In genomic region chr1:180194781-180195471, GRCm38 (mm10) we compare ENCODE assay signal across 8 mouse cellular contexts. TPM values are rescaled to one million over a fixed set of nuclear protein-coding genes. Genes with fewer than 3 reads are reported as not detected.
DNase-seq lines count a peak whose midpoint lies in the region; ATAC-seq and TF ChIP-seq lines count a peak whose summit lies in the region.

No protein-coding gene starts in this region.

- H3K9me3 ChIP-seq in MEL (replicated peaks; ENCODE audit: insufficient read depth, low read length) = no peaks in the 10 kb centered on the region
- H3K9me3 ChIP-seq in forebrain, embryonic 13.5 days (replicated peaks) = no peaks in the 10 kb centered on the region

- H3K79me2 ChIP-seq in MEL (ENCODE audit: control insufficient read depth, insufficient read depth, low read length, poor library complexity) = no peaks in the 10 kb centered on the region

- peak overlapping the region; percentile 54 for H3K9ac ChIP-seq in MEL (ENCODE audit: control insufficient read depth, low read depth, low read length, poor library complexity, severe bottlenecking)
- peak overlapping the region; percentile 35 for H3K9ac ChIP-seq in forebrain, embryonic 13.5 days

- H3K27ac ChIP-seq in MEL (ENCODE audit: control insufficient read depth, low read depth, low read length) = no peak overlapping the region
- H3K27ac ChIP-seq in forebrain, embryonic 13.5 days = no peak overlapping the region

- TF ChIP-seq POLR2A in MEL (IDR thresholded peaks at IDR 0.05; ENCODE audit: control insufficient read depth in 1 of 2, insufficient read depth in 1 of 2, low read depth in 1 of 2, low read length in 2 of 2, poor library complexity in 1 of 2) = no peak

- 30% methylated on average over 9 of the region's 9 CpGs for WGBS in forebrain, embryonic 13.5 days

- H3K27me3 ChIP-seq in MEL (ENCODE audit: control insufficient read depth in 1 of 2, insufficient read depth in 2 of 2, low read length in 2 of 2) = peaks cover 3 to 7% of the 10 kb centered on the region in 2 experiments; a peak in 3 of 4 replicates
- H3K27me3 ChIP-seq in forebrain, embryonic 13.5 days = peaks cover 21% of the 10 kb centered on the region

- H3K4me2 ChIP-seq in forebrain, embryonic 13.5 days = peak overlapping the region; percentile 81

- TF ChIP-seq RAD21 in MEL (IDR thresholded peaks at IDR 0.05; ENCODE audit: low read depth, low read length) = no peak

- H3K4me1 ChIP-seq in MEL (ENCODE audit: control insufficient read depth in 1 of 2, insufficient read depth in 2 of 2, low read length in 2 of 2) = 0 out of 4 replicates have a peak, but pooled peaks cover 0 to 5% of the 10 kb centered on the region in 2 experiments
- H3K4me1 ChIP-seq in forebrain, embryonic 13.5 days = peaks cover 12% of the 10 kb centered on the region

- intact Hi-C loops in heart, postnatal 36 days (cut with DNase I) = no loop called here

- TF ChIP-seq EP300 in MEL (IDR thresholded peaks at IDR 0.05; ENCODE audit: low read depth in 1 of 2, low read length in 2 of 2) = no peak

- H3K36me3 ChIP-seq in MEL (ENCODE audit: control insufficient read depth in 1 of 2, insufficient read depth in 2 of 2, low read length in 2 of 2) = peaks cover 0 to 6% of the 10 kb centered on the region in 2 experiments; a peak in 1 of 4 replicates
- no peaks in the 10 kb centered on the region for H3K36me3 ChIP-seq in forebrain, embryonic 13.5 days (ENCODE audit: poor library complexity, severe bottlenecking)

- H3K4me3 ChIP-seq in MEL (ENCODE audit: control insufficient read depth in 1 of 2, insufficient read depth in 1 of 2, low read depth in 2 of 2, low read length in 2 of 2) = peak overlapping the region; percentile 67 to 75
- peak overlapping the region; percentile 52 for H3K4me3 ChIP-seq in forebrain, embryonic 13.5 days

- no peak for ATAC-seq in forebrain, embryonic 13.5 days
- ATAC-seq in megakaryocyte, adult 5-6 weeks (ENCODE audit: poor library complexity, severe bottlenecking) = peak; percentile 8; the same call in 1 of the 2 replicates

- DNase-seq in MEL (ENCODE audit: low read depth, low spot score) = peak; percentile 72
- peak; percentile 67 to 73 for DNase-seq in adrenal gland, postnatal 36 days
- DNase-seq in heart, postnatal 36 days = peak; percentile 58 to 73
- peak; percentile 22 for DNase-seq in layer of hippocampus, adult 9-11 months
- DNase-seq in retina, postnatal 1 day = peak; percentile 56
- DNase-seq in urinary bladder, postnatal 10 days (ENCODE audit: low spot score) = no peak

- no peak for TF ChIP-seq CTCF in MEL (IDR thresholded peaks at IDR 0.05 in 2 of 3, conservative IDR thresholded peaks at IDR 0.05 in 1 of 3; ENCODE audit: control insufficient read depth in 1 of 3, insufficient read depth in 1 of 3, low read depth in 2 of 3, low read length in 3 of 3, poor library complexity in 1 of 3, severe bottlenecking in 1 of 3)

TF ChIP-seq in MEL, 35 proteins besides CTCF, POLR2A, EP300 and RAD21:
- no peak for TF ChIP-seq BHLHE40 (IDR thresholded peaks at IDR 0.05; ENCODE audit: borderline replicate concordance, low read depth, low read length)
- TF ChIP-seq E2F4 (IDR thresholded peaks at IDR 0.05; ENCODE audit: borderline replicate concordance, low read depth, low read length) = no peak

RNA-seq across cellular contexts. Expression of gene Coq8a, which starts 4.5 kb away (rescaled TPM):
- total RNA-seq in MEL (2012; rRNA removed) = 0.95 and 1.5 TPM in 2 replicates
- 1 to 10 TPM in 1 of 2 experiments, not detected in 1; 2.1 TPM for polyA plus RNA-seq in MEL (2012; ENCODE audit: insufficient read depth in 1 of 2, insufficient read length in 2 of 2, low read depth in 1 of 2, low replicate concordance in 2 of 2, missing spikeins in 1 of 2)
- 100 to 1,000 TPM; 284 to 434 TPM for total RNA-seq in adrenal gland, postnatal 36 days (2021)
- 1.5 and 1.6 TPM in 2 replicates for polyA plus RNA-seq in forebrain, embryonic 13.5 days (2015; fragmentation: Nextera tagmentation; extraction: Ambion mirVana)
- total RNA-seq in heart, postnatal 36 days (2021) = 100 to 1,000 TPM; 909 to 953 TPM
- total RNA-seq in megakaryocyte, adult 5-6 weeks (2015) = 1.5 and 2.4 TPM in 2 replicates
- 0.84 and 2.4 TPM in 2 replicates for total RNA-seq in megakaryocyte, adult 5-6 weeks (2017)

Comparison
In these comparisons a context has a peak if more than half of its experiments do, and no peak if none do; other contexts are left out.
1. RNA of gene Coq8a, which starts 4.5 kb away (total RNA-seq): 909 to 953 TPM in heart, postnatal 36 days and 284 to 434 TPM in adrenal gland, postnatal 36 days; 0.84 to 2.4 TPM in megakaryocyte, adult 5-6 weeks and 0.95 to 1.5 TPM in MEL; every median in the first group is over 10 times any median in the second.